Mouse (Mus musculus) heart, embryonic 10.5 days (tissue): ENCODE data around the gene Got1. TPM values are rescaled to one million over a fixed set of nuclear protein-coding genes. Genes with fewer than 3 reads are reported as not detected.
"Not testable (repeated sequence)": the region's sequence is repeated elsewhere in the genome, so short reads cannot be mapped to it uniquely, and the experiment has no call there.

Experiments used
- DNase-seq: peaks from one replicate; pipeline ENCODE4 v3.0.0-alpha.2; 2017; ENCODE audit warnings: low spot score
- H3K27ac ChIP-seq: fragments of 300-500 bp; sonication (generic); 2 replicates; pipeline ENCODE4 v1.5.1; 2016; ENCODE audit warnings: mild to moderate bottlenecking
- H3K27me3 ChIP-seq: fragments of 300-500 bp; sonication (generic); 2 replicates; pipeline ENCODE4 v1.6.1; 2016; ENCODE audit warnings: mild to moderate bottlenecking; ENCODE audit not compliant: poor library complexity, insufficient read depth, severe bottlenecking
- H3K36me3 ChIP-seq: fragments of 300-500 bp; sonication (generic); 2 replicates; pipeline ENCODE4 v1.6.1; 2016; ENCODE audit warnings: mild to moderate bottlenecking, moderate library complexity
- H3K4me1 ChIP-seq: fragments of 300-500 bp; sonication (generic); 2 replicates; pipeline ENCODE4 v1.6.1; 2016; ENCODE audit warnings: mild to moderate bottlenecking
- H3K4me3 ChIP-seq: fragments of 300-500 bp; sonication (generic); 2 replicates; pipeline ENCODE4 v1.5.1; 2016; ENCODE audit warnings: mild to moderate bottlenecking, moderate library complexity
- H3K9me3 ChIP-seq: fragments of 300-500 bp; sonication (generic); 2 replicates; pipeline ENCODE4 v1.6.1; 2016; ENCODE audit warnings: mild to moderate bottlenecking, moderate library complexity
- WGBS: fragments of 180-500 bp; shearing (Covaris S2); methylation state at CpG from one replicate; pipeline ENCODE4 v1.1.7; 2016; 5-methylcytosine and 5-hydroxymethylcytosine counted together
- polyA plus RNA-seq: library from polyadenylated mRNA; unstranded; fragments of >200 nt; fragmentation: Nextera tagmentation; extraction: Ambion mirVana; gene quantifications from 2 replicates; pipeline ENCODE4 v1.2.1, GENCODE M21; 2016

Gene Got1
- polyA plus RNA-seq, 1 experiment from 2014 or later, result 119 TPM

DNA sequence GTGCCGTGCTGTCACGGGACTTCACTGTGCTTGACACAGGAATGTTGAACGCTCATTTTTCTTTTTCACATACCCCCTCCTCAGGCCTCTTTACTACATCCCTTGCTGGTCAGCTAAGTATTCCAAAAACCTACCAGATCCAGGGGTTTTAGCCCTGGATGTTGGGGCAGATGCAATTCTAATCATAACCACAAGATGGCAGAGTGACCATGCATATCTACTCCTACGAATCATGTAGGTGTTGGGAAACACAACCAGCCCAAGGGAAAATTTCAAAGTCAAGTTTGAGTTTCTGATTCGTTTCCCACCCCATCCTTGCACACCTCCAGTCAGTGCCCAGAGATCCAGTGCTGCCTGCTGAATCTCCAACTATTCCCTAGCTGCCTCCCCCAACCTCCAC, 28.6 kb downstream of the Got1 start:
- H3K27me3 ChIP-seq, result peaks cover 10% of the 10 kb centered on the region; the same call in 1 of the 2 replicates
- no peaks in the 10 kb centered on the region for H3K9me3 ChIP-seq
- DNase-seq, result no peak
- no peak overlapping the region for H3K27ac ChIP-seq
- 20% methylated on average over 5 of the region's 5 CpGs for WGBS
- peaks cover 16% of the 10 kb centered on the region for H3K4me1 ChIP-seq
- peaks cover 25% of the 10 kb centered on the region for H3K36me3 ChIP-seq
- H3K4me3 ChIP-seq, result no peak overlapping the region

DNA sequence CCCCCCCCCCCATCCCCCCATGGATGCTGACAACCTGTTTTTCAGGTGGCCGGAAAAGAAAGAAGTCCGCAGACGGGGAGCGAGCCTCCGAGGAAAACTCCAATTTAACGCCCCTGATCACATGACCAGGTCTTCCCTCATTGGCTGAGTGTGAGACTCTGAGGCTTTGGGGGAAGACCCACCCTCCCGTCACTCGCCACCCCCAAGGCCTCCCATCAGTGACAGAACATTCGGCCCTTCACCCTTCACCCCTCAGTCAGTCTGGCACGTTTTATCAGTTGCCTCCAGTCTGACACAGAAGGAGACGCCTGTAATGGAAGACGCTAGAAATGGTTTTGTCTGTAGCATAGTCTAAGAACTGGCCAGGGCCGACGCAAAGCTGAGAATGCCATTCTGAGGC, 29.5 kb downstream of the Got1 start:
- H3K9me3 ChIP-seq, result no peaks in the 10 kb centered on the region
- H3K36me3 ChIP-seq, result peaks cover 16% of the 10 kb centered on the region
- H3K27me3 ChIP-seq, result peaks cover 10% of the 10 kb centered on the region; the same call in 1 of the 2 replicates
- WGBS, result 6% methylated on average over 14 of the region's 14 CpGs
- peak; percentile 81 for DNase-seq
- H3K27ac ChIP-seq, result no peak overlapping the region
- peaks cover 16% of the 10 kb centered on the region for H3K4me1 ChIP-seq
- H3K4me3 ChIP-seq, result peak overlapping the region; percentile 56

DNA sequence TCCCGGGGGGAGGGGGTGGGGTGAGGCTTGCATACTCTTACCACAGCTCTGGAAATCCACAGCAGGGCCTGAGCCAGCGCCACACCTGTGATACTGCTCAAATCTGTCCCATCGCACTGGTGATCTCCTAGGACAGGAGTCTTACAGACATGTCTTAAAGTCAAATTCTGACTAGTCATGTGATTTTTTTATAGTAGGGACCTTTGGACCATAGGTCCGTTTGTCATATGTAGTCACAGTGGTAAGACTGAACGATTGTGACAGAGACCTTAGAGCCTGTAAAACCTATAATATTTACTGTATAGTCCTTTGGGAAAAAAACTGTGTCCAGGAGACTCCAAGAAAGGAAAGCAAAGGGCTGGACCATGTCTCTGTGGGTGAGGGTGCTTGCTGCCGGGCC, 30.5 kb downstream of the Got1 start:
- Histone ChIP-seq H3K27ac (no peak overlapping the region), H3K4me1 (peaks cover 16% of the 10 kb centered on the region), H3K4me3 (no peak overlapping the region), H3K27me3 (peaks cover 10% of the 10 kb centered on the region; the same call in 1 of the 2 replicates), H3K36me3 (peaks cover 5% of the 10 kb centered on the region), H3K9me3 (no peaks in the 10 kb centered on the region)
- DNase-seq, result no peak
- WGBS, result 74% methylated on average over 6 of the region's 6 CpGs

DNA sequence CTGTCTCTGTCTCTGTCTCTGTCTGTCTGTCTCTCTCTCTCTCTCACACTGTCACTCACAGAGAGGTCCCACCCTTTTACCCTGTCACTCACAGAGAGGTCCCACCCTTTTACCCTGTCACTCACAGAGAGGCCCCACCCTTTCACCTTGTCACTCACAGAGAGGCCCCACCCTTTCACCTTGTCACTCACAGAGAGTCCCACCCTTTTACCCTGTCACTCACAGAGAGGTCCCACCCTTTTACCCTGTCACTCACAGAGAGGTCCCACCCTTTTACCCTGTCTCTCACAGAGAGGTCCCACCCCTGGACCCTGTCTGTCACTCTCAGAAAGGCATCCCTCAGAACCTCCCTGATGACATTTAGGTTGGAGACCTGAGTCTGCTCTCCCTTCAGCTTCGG, 31.1 kb downstream of the Got1 start:
- not testable (repeated sequence) for H3K4me3 ChIP-seq, H3K9me3 ChIP-seq, H3K36me3 ChIP-seq, DNase-seq, H3K27ac ChIP-seq, H3K27me3 ChIP-seq
- peaks cover 16% of the 10 kb centered on the region for H3K4me1 ChIP-seq
- 62% methylated on average over 1 of the region's 1 CpGs for WGBS

DNA sequence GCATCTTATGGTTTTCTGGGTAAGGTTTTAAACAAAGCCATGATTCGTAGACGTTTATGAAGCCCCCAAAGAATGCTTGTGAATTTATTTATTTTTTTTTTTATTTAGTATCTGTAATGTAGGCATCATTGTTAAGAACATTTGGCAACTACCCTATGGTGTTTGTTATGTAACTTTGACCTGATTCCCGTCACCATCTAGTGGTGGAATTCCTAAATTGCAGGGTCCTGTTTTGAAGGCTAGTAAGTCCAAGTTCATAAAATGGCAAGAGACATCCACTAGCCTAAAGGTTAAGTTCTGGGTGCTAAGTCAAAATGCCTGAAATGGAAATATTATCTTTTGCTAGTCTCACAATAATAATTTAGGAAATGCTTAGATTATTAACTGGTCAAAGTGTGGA, 37.0 kb downstream of the Got1 start:
- no peaks in the 10 kb centered on the region for H3K9me3 ChIP-seq
- H3K4me3 ChIP-seq, result no peak overlapping the region
- H3K27ac ChIP-seq, result no peak overlapping the region
- H3K36me3 ChIP-seq, result no peaks in the 10 kb centered on the region
- no peak for DNase-seq
- WGBS, result 27% methylated on average over 3 of the region's 3 CpGs
- H3K27me3 ChIP-seq, result 0 out of 2 replicates have a peak, but pooled peaks cover 6% of the 10 kb centered on the region
- no peaks in the 10 kb centered on the region for H3K4me1 ChIP-seq

DNA sequence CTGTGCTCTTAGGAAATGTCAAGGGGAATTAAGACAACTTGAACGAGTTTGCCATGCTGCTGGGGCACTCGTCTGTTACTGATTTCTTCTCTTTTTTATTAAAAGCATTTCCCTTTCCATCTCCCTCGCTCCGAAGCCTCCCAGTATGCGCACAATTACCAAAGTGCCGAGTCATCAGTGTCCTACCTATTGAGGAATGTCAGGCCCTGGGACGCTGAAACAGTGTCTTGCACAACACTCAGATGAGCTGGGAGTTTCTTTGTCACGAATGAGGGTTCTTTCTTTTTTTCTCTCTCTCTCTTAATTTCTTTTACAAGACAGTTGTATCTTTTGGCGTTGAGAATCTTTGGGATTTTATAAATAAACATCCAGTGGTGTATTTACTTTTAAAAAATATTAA, 43.9 kb downstream of the Got1 start:
- no peaks in the 10 kb centered on the region for H3K36me3 ChIP-seq
- 0 out of 2 replicates have a peak, but pooled peaks cover 10% of the 10 kb centered on the region for H3K27me3 ChIP-seq
- H3K4me1 ChIP-seq, result peaks cover 17% of the 10 kb centered on the region
- H3K9me3 ChIP-seq, result no peaks in the 10 kb centered on the region
- H3K27ac ChIP-seq, result no peak overlapping the region
- no peak for DNase-seq
- WGBS, result 69% methylated on average over 9 of the region's 9 CpGs
- H3K4me3 ChIP-seq, result no peak overlapping the region

DNA sequence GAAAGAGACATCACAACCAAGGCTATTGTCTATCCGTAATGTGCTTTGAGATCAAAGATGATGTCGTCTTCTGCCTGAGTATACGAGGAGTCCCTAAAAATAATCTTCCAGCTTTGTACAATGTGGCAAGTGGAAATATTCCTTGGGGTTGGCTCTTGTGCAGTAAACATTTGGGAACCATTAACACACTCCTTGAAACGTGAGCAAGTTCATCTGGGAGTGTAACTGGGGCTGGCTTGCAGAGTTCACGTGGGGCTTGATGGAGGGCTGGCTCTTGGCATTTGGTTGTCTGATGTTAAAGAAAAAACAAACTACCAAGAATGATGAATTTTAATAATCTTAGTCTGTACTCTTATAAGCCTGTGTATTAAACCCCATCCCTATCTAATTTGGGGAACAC, 45.0 kb downstream of the Got1 start:
- 0 out of 2 replicates have a peak, but pooled peaks cover 7% of the 10 kb centered on the region for H3K27me3 ChIP-seq
- no peak for DNase-seq
- no peak overlapping the region for H3K4me3 ChIP-seq
- 83% methylated on average over 5 of the region's 5 CpGs for WGBS
- H3K36me3 ChIP-seq, result no peaks in the 10 kb centered on the region
- peaks cover 18% of the 10 kb centered on the region for H3K4me1 ChIP-seq
- H3K9me3 ChIP-seq, result no peaks in the 10 kb centered on the region
- no peak overlapping the region for H3K27ac ChIP-seq

DNA sequence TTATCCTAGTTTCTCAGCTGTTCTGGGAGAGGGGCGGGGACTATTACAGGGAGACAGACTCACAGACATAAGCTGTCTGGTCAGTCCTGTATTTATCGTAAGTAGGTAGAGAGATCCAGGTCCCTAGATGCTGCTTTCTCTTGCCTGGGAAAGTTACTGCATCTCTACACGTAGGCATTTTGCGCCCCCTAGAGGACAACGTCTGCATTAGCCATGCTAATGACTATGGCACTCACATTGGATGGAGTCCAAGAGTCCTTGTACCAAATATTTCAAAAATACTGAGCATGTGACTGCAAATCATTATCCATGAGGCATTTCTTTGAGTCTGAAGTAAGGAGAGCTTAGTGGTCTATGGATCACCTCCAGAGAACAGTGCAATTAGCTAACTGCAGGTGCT, 45.5 kb downstream of the Got1 start:
- WGBS, result 19% methylated on average over 5 of the region's 5 CpGs
- peak; percentile 80 for DNase-seq

DNA sequence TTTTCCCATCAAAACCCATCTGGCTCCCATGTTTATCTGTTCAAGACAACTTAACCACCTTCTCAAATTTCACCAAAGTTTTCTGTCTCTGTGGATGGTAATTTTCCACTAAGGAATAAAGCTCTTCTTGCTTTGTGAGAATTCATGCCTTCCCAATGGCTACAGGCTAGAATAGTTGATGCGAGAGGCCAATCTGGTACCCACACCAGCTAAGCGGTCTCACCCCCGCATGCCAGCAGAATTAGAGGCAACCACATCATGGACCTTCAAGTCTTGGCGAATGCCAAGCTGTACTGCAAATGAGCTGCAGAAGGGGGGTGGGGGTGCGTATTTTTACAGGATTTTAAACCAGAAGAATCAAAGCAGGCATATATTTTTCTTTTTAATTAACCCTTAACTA, 47.0 kb downstream of the Got1 start:
- Histone ChIP-seq H3K9me3 (no peaks in the 10 kb centered on the region), H3K36me3 (no peaks in the 10 kb centered on the region), H3K4me1 (peaks cover 18% of the 10 kb centered on the region), H3K27me3 (0 out of 2 replicates have a peak, but pooled peaks cover 3% of the 10 kb centered on the region), H3K4me3 (no peak overlapping the region), H3K27ac (no peak overlapping the region)
- WGBS, result 85% methylated on average over 5 of the region's 5 CpGs
- no peak for DNase-seq

More for the DNA sequence above, 45.5 kb downstream of the Got1 start:
- Histone ChIP-seq H3K4me1 (peaks cover 18% of the 10 kb centered on the region), H3K4me3 (no peak overlapping the region), H3K9me3 (no peaks in the 10 kb centered on the region), H3K27ac (no peak overlapping the region), H3K36me3 (no peaks in the 10 kb centered on the region), H3K27me3 (0 out of 2 replicates have a peak, but pooled peaks cover 3% of the 10 kb centered on the region)

DNA sequence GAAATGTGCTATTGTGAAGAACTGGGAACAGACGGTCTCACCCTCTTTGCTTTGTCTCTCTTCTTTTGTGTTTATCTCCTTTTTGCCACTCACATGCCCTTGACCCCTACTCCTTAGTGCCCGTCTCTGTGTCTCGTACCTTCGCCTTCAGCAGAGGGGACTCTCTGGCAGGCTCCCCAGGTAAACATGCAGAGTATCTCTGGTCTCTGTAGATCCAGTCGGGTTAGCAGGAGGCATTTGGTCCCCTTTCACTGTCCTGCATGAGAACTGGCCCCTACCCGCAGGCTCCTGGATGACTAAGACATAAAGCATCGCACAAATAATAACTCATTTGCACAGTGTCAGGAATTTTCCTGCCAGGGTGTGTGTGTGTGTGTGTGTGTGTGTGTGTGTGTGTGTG, 48.3 kb downstream of the Got1 start:
- no peak overlapping the region for H3K27ac ChIP-seq
- DNase-seq, result no peak
- H3K9me3 ChIP-seq, result no peaks in the 10 kb centered on the region
- H3K4me1 ChIP-seq, result peaks cover 18% of the 10 kb centered on the region
- H3K27me3 ChIP-seq, result 0 out of 2 replicates have a peak, but pooled peaks cover 3% of the 10 kb centered on the region
- WGBS, result 48% methylated on average over 7 of the region's 7 CpGs
- no peaks in the 10 kb centered on the region for H3K36me3 ChIP-seq
- H3K4me3 ChIP-seq, result no peak overlapping the region

DNA sequence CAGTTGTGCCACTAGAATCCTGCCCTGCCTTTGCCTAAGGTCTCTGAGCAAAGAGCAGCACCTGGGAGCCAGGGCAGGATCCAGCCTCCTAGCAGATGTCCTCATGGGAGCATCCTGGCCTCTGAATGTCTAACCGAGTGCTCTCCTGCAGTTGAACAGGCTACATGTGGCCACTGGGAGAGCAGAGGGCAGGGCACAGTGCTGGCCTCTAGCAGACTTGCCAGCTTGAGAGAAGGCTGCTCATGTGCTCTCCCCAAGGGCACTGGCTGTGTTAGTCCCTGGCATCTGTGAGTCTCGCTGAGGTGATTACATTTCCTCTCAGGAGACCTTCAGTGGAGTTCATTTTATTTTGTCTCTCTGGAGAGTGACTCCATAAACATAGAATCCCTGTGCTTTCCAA, 48.8 kb downstream of the Got1 start:
- no peak for DNase-seq
- 41% methylated on average over 2 of the region's 2 CpGs for WGBS
- Histone ChIP-seq H3K27ac (no peak overlapping the region), H3K36me3 (no peaks in the 10 kb centered on the region), H3K4me3 (no peak overlapping the region), H3K9me3 (no peaks in the 10 kb centered on the region), H3K4me1 (peaks cover 18% of the 10 kb centered on the region), H3K27me3 (0 out of 2 replicates have a peak, but pooled peaks cover 3% of the 10 kb centered on the region)

DNA sequence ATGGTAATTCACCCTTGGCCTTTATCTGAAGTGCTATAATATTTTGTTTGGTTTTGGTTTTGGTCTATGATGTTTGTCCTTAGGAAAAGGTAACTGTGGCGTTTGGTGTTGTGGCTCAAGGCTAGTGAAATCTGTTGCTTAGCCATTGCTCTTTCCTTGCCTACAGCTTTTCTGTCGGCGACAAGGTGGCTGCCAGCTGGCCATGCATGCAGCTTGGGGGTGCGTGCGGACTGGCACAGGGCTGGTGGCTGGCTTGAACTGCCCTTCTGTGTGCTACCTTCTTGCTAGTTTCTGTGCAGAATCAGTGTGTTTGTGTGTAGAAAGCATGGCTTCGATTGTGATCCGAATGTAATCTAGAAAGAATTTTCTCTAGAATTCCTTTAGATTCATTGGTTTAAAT, 51.6 kb downstream of the Got1 start:
- Histone ChIP-seq H3K27ac (no peak overlapping the region), H3K36me3 (no peaks in the 10 kb centered on the region), H3K9me3 (no peaks in the 10 kb centered on the region), H3K4me1 (peaks cover 24% of the 10 kb centered on the region), H3K27me3 (no peaks in the 10 kb centered on the region; the same call in 1 of the 2 replicates), H3K4me3 (no peak overlapping the region)
- no peak for DNase-seq
- 86% methylated on average over 7 of the region's 7 CpGs for WGBS

DNA sequence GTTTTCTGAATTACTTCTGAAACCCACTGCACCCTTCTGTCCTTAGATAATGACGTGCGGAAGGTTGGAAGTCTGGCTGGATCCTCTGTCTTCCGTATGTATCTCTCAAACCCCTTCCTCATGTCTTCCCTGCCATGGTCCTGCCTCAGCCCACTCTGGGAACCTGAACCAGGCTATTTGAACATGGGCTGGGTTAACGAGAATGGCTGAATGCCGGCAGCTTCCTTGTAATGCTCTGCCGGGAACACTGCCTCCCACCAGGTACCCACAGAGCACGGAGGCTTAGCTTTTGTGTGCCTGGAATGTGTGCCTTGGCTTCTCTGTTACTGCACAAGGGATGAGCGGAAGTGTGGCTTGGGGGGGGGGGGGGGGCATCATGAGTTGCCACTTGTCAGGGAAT, 52.1 kb downstream of the Got1 start:
- Histone ChIP-seq H3K36me3 (no peaks in the 10 kb centered on the region), H3K9me3 (no peaks in the 10 kb centered on the region), H3K4me1 (peaks cover 24% of the 10 kb centered on the region), H3K27me3 (no peaks in the 10 kb centered on the region; the same call in 1 of the 2 replicates), H3K4me3 (no peak overlapping the region), H3K27ac (no peak overlapping the region)
- DNase-seq, result no peak
- WGBS, result 77% methylated on average over 8 of the region's 8 CpGs

DNA sequence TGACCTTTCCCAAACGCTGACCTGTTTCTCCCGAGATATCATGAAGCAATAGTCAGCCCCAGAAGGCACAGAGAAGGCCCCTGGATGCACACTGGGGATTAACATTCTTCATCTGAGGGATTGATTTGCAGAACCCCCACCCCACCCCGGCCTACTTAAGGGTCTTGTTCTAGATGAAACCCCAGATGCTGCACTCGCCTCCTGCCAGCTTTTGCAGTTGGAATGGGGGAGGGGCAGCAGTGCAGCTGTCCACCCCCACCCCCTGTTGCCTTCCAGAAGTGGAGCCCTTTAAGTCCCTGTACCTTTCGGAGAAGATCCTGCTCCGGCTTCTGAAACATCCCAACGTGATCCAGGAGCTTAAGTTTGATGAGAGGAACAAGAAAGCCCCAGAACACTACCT, 55.1 kb downstream of the Got1 start:
- Histone ChIP-seq H3K4me1 (peaks cover 6% of the 10 kb centered on the region), H3K36me3 (no peaks in the 10 kb centered on the region), H3K9me3 (no peaks in the 10 kb centered on the region), H3K4me3 (no peak overlapping the region), H3K27ac (no peak overlapping the region), H3K27me3 (no peaks in the 10 kb centered on the region; the same call in 1 of the 2 replicates)
- 53% methylated on average over 7 of the region's 7 CpGs for WGBS
- DNase-seq, result no peak
